Mouse (Mus musculus) sigmoid colon, adult 10 weeks (tissue): ENCODE results near the gene Cftr. TPM values are rescaled to one million over a fixed set of nuclear protein-coding genes. Genes with fewer than 3 reads are reported as not detected.

Experiments used
- polyA plus RNA-seq: library from polyadenylated mRNA; stranded (reverse); fragments of 350-450 nt; fragmentation: Illumina TruSeq; extraction: RNeasy Lipid Tissue Mini Kit (QIAGEN cat#74804); gene quantifications from one replicate; pipeline ENCODE4 v1.2.3, GENCODE M21; 2014; ENCODE audit warnings: low read depth, low replicate concordance

Cftr gene
- 226 TPM for polyA plus RNA-seq

GRCm38 (mm10) chr6:18170311-18170922 lies at the start of gene Cftr:
TSS of gene Cftr (plus strand) at chr6:18170687.

Other genes starting within 250 kb of the Cftr start
- gene Wnt2, start 140.1 kb upstream of the Cftr start, polyA plus RNA-seq: 0.38 TPM
- 0.38 TPM for gene Asz1, start 61.6 kb upstream of the Cftr start, polyA plus RNA-seq